Mouse (Mus musculus) embryonic facial prominence, embryonic 14.5 days (tissue): ENCODE data around the gene Ctr9. TPM values are rescaled to one million over a fixed set of nuclear protein-coding genes. Genes with fewer than 3 reads are reported as not detected.

ENCODE experiments used
- polyA plus RNA-seq: library from polyadenylated mRNA; unstranded; fragments of >200 nt; fragmentation: Nextera tagmentation; extraction: Ambion mirVana; gene quantifications from 2 replicates; pipeline ENCODE4 v1.2.1, GENCODE M21; 2014

Ctr9 gene
- polyA plus RNA-seq, 1 experiment from 2014 or later = 59.4 TPM

Other genes with a start within 250 kb of the Ctr9 start
- gene Rnf141, start 184.5 kb upstream of the Ctr9 start, polyA plus RNA-seq = 30.1 and 30.2 TPM in 2 replicates
- gene Lyve1, start 165.7 kb upstream of the Ctr9 start, polyA plus RNA-seq = 19.5 and 20.1 TPM in 2 replicates
- gene Mrvi1, start 46.5 kb upstream of the Ctr9 start, polyA plus RNA-seq = 1.8 and 3.0 TPM in 2 replicates
- 913 and 918 TPM in 2 replicates for gene Eif4g2, start 54.1 kb downstream of the Ctr9 start, polyA plus RNA-seq